Mouse (Mus musculus): ENCODE measurements around the gene Pdia4.
"Not testable (repeated sequence)": the region's sequence is repeated elsewhere in the genome, so short reads cannot be mapped to it uniquely, and the experiment has no call there.

The Pdia4 gene

GRCm38 (mm10) chr6:47759406-47759805, 53.8 kb downstream of the Pdia4 start:
- DNase-seq (ENCODE audit: low read depth, low spot score), result not testable (repeated sequence)

- not testable (repeated sequence) for DNase-seq (ENCODE audit: low read depth, low spot score)
Observed at GRCm38 (mm10) chr6:47757849-47758248, 55.4 kb downstream of the Pdia4 start.

GRCm38 (mm10) chr6:47757429-47757828, 55.8 kb downstream of the Pdia4 start:
- DNase-seq (ENCODE audit: low read depth, low spot score), result not testable (repeated sequence)

GRCm38 (mm10) chr6:47753144-47753543, 60.1 kb downstream of the Pdia4 start:
- not testable (repeated sequence) for DNase-seq (ENCODE audit: low read depth, low spot score)

- DNase-seq (ENCODE audit: low read depth, low spot score), result not testable (repeated sequence)
Observed at GRCm38 (mm10) chr6:47748306-47748705, 64.9 kb downstream of the Pdia4 start.

GRCm38 (mm10) chr6:47747886-47748285, 65.3 kb downstream of the Pdia4 start:
- DNase-seq (ENCODE audit: low read depth, low spot score), result not testable (repeated sequence)

Measured in brain, embryonic 18.5 days (tissue).